Mouse (Mus musculus) midbrain, embryonic 10.5 days (tissue): ENCODE results near the gene Nol8. TPM values are rescaled to one million over a fixed set of nuclear protein-coding genes. Genes with fewer than 3 reads are reported as not detected.

Experiments used
- DNase-seq: peaks from one replicate; pipeline ENCODE4 v3.0.0-alpha.2; 2017; ENCODE audit warnings: low spot score
- H3K27ac ChIP-seq: fragments of 300-500 bp; sonication (generic); replicated peaks from 2 replicates; pipeline ENCODE4 v1.5.1; 2016; ENCODE audit warnings: mild to moderate bottlenecking
- H3K27me3 ChIP-seq: fragments of 300-500 bp; sonication (generic); 2 replicates; pipeline ENCODE4 v1.6.1; 2016; ENCODE audit warnings: low read depth, mild to moderate bottlenecking; ENCODE audit not compliant: poor library complexity, severe bottlenecking
- H3K36me3 ChIP-seq: fragments of 300-500 bp; sonication (generic); 2 replicates; pipeline ENCODE4 v1.6.1; 2016; ENCODE audit warnings: mild to moderate bottlenecking, moderate library complexity
- H3K4me1 ChIP-seq: fragments of 300-500 bp; sonication (generic); 2 replicates; pipeline ENCODE4 v1.6.1; 2016
- H3K4me3 ChIP-seq: fragments of 300-500 bp; sonication (generic); 2 replicates; pipeline ENCODE4 v1.5.1; 2016; ENCODE audit warnings: mild to moderate bottlenecking, moderate library complexity
- H3K9me3 ChIP-seq: fragments of 300-500 bp; sonication (generic); replicated peaks from 2 replicates; pipeline ENCODE4 v1.6.1; 2016; ENCODE audit warnings: mild to moderate bottlenecking
- WGBS: fragments of 180-500 bp; shearing (Covaris S2); methylation state at CpG from one replicate; pipeline ENCODE4 v1.1.7; 2016; 5-methylcytosine and 5-hydroxymethylcytosine counted together
- polyA plus RNA-seq: library from polyadenylated mRNA; unstranded; fragments of >200 nt; fragmentation: Nextera tagmentation; extraction: Ambion mirVana; gene quantifications from 2 replicates; pipeline ENCODE4 v1.2.1, GENCODE M21; 2016

The Nol8 gene
- 22.7 and 23.9 TPM in 2 replicates for polyA plus RNA-seq

DNA sequence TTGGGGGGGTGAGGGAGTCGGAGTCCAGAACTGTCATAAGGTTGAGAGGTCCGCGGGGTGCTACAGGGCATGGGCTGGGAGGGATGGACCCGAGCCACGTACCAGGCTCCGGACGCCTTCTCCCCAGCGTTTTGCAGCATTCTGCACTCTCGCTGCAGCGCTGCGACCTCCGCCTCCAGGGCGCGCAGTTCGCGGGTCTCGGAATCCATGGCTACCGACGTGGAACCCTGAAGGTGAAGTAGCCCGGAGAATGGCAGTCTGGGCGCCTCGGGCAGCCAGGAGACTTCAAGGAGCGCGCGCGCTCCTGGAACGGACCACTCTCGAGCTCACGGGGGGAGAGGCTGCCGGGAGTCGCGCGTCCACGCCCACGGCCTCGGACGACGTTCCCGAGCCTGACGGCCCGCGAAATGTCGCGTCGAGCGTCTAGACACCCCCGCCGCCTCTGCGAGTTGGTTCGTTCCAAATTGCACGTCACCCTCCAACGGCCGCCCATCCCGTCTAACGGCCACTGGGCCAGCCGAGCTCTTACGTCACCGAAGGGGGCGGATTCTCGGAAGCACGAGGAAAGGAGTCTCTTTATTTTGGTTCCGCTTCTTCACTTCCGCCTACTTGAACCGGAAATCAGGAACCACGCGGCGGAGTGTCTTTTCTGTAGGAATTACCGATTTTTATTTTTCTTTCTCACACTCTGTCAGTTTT, at the start of gene Nol8, which contains the start of gene Cenpp:
Nol8 (plus strand) TSS at position 598 of the 699 bp plus-strand sequence.
Cenpp (minus strand) TSS at position 305 of the 699 bp plus-strand sequence.
- under 1% methylated on average over 68 of the region's 68 CpGs for WGBS
- DNase-seq, result peak; percentile 99
- H3K9me3 ChIP-seq, result no peaks in the 10 kb centered on the region
- no peaks in the 10 kb centered on the region for H3K27me3 ChIP-seq
- peaks cover 20% of the 10 kb centered on the region for H3K4me1 ChIP-seq
- H3K27ac ChIP-seq, result peak within 1 kb of the TSS; percentile 85
- peaks cover 25% of the 10 kb centered on the region for H3K36me3 ChIP-seq
- H3K4me3 ChIP-seq, result peak within 1 kb of the TSS; percentile 85

DNA sequence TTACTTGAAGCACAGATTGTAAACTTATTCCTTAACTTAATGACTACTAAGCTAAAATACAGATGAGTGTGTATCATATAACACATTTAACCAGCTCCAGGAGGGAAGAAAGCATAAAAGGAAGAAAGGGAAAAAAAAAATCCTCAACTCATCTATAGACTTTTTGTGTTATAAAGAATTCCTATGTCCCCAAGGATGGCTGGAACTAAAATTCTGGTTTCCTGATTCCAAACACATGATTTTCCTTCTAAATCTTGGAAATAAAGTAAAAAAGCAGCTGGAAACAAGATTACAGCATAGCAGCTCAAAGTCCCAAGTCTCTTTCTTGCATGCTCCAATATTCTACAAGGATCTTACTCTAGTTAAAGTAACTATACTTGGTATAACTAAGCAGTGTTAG, 49.3 kb upstream of the Nol8 start:
- no peak overlapping the region for H3K4me3 ChIP-seq
- H3K4me1 ChIP-seq, result no peaks in the 10 kb centered on the region
- H3K9me3 ChIP-seq, result no peaks in the 10 kb centered on the region
- peaks cover 5% of the 10 kb centered on the region for H3K36me3 ChIP-seq
- no peak overlapping the region for H3K27ac ChIP-seq
- no peaks in the 10 kb centered on the region for H3K27me3 ChIP-seq
- no peak for DNase-seq

DNA sequence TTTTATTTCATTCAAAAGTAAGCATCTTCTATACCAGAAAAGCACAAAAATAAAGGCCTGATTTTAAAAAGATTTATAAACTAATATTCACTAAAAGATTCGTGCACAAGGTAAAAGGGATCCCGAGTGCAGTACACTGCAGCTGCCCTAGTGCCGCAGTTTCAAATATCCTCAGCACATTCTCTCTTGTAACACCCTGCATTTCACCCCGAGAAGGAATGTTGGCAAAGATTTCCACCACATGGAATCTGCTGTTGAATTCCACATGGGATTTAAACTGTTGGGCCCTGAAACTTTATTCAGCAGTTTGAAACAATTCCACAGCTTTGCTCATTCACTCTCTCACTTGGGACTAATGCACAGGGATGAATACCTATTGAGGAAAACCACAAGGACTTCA, 45.2 kb upstream of the Nol8 start, which contains the start of gene Ogn:
Ogn (plus strand) TSS at position 333 of the 400 bp plus-strand sequence.
- no peak within 1 kb of the TSS for H3K4me3 ChIP-seq
- H3K27ac ChIP-seq, result no peak within 1 kb of the TSS
- 83% methylated on average over 4 of the region's 4 CpGs for WGBS
- no peaks in the 10 kb centered on the region for H3K27me3 ChIP-seq
- DNase-seq, result no peak
- no peaks in the 10 kb centered on the region for H3K9me3 ChIP-seq
- no peaks in the 10 kb centered on the region for H3K36me3 ChIP-seq
- H3K4me1 ChIP-seq, result no peaks in the 10 kb centered on the region

DNA sequence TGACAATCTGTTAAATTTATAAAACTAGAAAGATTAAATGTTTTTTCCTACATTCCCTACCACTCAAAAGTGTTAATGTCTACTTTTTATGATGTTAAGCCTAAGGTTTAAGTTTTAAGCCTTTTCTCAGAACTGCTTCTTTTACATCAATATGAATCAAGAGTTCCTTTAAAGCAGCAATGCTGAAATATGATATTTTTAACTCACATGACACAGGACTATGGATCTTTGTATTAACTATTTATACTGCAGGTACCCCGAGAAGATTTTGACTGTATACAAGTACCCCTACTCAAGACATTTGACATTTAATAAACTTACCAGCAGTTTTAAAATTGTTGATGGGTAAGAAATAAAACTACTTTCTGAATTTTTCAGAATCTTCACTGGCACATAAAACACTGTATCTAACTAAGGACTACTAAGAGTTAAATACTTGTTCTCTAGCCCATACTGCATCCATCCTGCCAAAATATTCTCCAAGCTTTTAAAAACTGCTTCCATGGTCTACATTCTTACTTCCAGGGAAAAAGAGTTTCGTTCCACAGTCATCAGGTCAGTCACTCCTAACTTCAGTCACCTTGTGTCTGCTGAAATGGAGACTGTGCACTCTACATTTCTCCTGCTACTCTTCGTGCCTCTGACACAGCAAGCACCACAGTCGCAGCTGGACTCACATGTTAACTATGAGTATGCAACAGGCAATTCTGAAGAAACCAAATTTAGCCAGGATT, 44.1 kb upstream of the Nol8 start:
- Histone ChIP-seq H3K9me3 (no peaks in the 10 kb centered on the region), H3K36me3 (no peaks in the 10 kb centered on the region), H3K27me3 (no peaks in the 10 kb centered on the region), H3K4me1 (no peaks in the 10 kb centered on the region), H3K27ac (no peak overlapping the region), H3K4me3 (no peak overlapping the region)
- 89% methylated on average over 4 of the region's 4 CpGs for WGBS
- no peak for DNase-seq

DNA sequence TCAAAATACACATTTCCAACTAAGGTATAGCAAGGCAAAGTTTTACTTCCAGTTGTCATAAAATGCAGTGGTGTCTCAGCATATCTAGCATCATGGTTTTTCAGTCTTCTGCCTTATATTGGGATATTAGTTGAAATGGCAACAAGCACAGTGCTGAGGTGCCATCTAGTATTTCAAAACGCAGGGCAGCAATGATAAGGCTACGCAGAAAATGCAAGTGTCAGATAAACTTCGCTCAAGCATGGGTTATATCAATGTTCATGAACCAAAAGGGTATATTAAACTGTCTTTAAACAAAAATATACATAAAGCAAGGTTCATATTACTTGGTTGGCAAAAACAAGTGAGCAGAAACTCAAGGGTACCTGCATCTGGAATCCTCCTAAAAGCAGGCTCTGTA, 35.9 kb upstream of the Nol8 start:
- 94% methylated on average over 3 of the region's 3 CpGs for WGBS
- no peaks in the 10 kb centered on the region for H3K27me3 ChIP-seq
- no peaks in the 10 kb centered on the region for H3K36me3 ChIP-seq
- H3K4me1 ChIP-seq, result no peaks in the 10 kb centered on the region
- no peak overlapping the region for H3K4me3 ChIP-seq
- no peak overlapping the region for H3K27ac ChIP-seq
- H3K9me3 ChIP-seq, result no peaks in the 10 kb centered on the region
- DNase-seq, result no peak

DNA sequence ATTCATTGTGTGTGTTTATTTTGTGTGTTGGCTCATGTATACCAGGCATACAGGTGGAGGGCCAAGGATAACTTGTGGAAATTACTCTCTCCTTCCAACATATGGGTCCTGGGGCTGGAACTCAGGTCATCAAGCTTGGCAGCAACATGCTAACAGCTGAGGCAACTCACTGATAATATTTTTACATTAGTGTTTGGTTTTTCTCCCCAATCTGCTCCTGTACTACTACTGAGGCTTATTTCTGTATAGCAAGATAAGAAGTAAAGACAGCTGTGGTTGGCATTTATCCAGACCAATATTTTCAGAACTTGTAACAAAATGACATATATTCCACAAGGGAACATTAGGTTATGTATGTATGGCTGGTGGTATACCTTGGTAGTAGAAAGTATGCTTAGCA, 34.5 kb upstream of the Nol8 start:
- no peaks in the 10 kb centered on the region for H3K27me3 ChIP-seq
- no peak overlapping the region for H3K27ac ChIP-seq
- DNase-seq, result no peak
- no peak overlapping the region for H3K4me3 ChIP-seq
- no peaks in the 10 kb centered on the region for H3K9me3 ChIP-seq
- no peaks in the 10 kb centered on the region for H3K36me3 ChIP-seq
- no peaks in the 10 kb centered on the region for H3K4me1 ChIP-seq

DNA sequence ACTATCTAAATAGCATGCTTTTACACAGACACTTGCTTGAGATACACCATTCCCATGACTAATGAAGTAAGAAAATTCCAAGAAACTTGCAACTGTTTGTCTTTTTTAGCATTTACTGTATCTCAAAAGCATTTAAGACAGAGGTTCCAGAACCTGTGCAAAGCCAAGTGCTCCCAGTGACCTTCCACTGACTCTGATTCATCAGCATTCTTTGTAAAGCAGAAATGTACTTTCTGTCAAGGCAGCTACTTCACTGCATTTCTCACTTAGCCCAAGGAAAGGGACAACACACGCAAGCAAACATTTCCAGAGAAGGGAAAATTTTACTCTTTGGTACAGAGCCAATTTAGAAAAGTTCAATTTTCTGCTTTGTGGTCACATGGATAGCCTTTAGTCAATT, 29.7 kb upstream of the Nol8 start:
- no peak for DNase-seq
- 95% methylated on average over 1 of the region's 1 CpGs for WGBS
- Histone ChIP-seq H3K27ac (no peak overlapping the region), H3K9me3 (no peaks in the 10 kb centered on the region), H3K36me3 (no peaks in the 10 kb centered on the region), H3K4me1 (no peaks in the 10 kb centered on the region), H3K27me3 (no peaks in the 10 kb centered on the region), H3K4me3 (no peak overlapping the region)

DNA sequence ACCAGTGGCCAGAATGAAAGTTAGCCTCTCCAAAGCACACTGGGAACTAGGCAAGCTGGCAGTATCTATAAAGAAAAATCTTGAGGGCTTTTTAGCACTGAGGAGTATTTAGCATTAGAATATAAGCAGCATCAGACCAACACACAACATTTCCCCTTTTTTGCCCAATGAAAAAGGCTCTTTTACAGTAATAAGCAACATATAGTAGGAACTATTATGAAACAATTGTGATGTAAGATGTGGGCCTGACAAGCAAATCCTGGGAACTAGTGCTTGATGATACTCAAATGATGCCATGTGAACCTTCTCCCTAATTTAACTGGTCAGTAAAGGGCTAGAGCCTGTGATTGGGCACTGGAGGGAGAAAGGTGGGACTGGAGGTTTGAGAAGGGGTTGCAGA, 24.7 kb upstream of the Nol8 start:
- Histone ChIP-seq H3K9me3 (no peaks in the 10 kb centered on the region), H3K4me1 (no peaks in the 10 kb centered on the region), H3K4me3 (no peak overlapping the region), H3K36me3 (0 out of 2 replicates have a peak, but pooled peaks cover 4% of the 10 kb centered on the region), H3K27me3 (no peaks in the 10 kb centered on the region), H3K27ac (no peak overlapping the region)
- DNase-seq, result no peak

DNA sequence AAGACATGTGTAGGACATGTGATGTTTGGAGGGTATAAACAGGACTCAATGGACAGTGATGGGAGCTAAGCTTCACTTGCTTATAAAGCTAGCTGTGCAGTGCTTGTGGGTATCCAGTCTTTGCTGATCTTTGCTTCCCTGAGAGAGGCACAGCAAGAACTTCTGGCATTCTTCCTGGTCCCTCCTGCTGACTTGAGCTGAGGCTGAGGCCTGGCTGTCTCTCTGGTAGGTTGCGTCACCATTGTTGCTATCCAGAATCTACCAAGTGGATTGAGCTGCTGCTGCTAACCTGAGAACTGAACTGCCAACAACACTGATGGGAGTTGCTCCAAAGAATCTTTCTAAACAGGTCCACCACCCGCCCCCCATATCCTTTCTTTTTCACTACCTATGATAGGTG, 23.8 kb upstream of the Nol8 start:
- no peak overlapping the region for H3K27ac ChIP-seq
- H3K4me3 ChIP-seq, result no peak overlapping the region
- DNase-seq, result no peak
- 89% methylated on average over 2 of the region's 2 CpGs for WGBS
- no peaks in the 10 kb centered on the region for H3K4me1 ChIP-seq
- no peaks in the 10 kb centered on the region for H3K27me3 ChIP-seq
- H3K9me3 ChIP-seq, result no peaks in the 10 kb centered on the region
- 0 out of 2 replicates have a peak, but pooled peaks cover 4% of the 10 kb centered on the region for H3K36me3 ChIP-seq

DNA sequence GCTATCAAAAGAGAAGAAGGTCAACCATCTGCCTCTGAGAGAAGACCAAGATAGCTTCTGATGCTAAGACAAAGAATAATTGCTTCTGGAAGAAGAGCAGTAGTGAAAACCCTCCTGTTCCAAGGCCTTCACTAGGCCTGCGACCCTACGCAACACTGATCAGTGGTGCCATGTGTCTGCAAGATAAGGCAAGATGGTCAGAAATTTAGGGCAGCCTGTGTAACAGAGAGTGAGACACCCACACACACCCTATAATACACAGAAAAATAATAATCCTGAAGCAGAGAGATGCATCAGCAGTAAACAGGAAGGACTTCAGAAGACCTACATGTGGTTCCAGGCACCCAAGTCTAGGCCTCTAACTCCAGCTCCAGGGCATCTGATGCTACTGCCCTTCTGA, 12.9 kb upstream of the Nol8 start:
- 97% methylated on average over 2 of the region's 2 CpGs for WGBS
- no peak for DNase-seq
- Histone ChIP-seq H3K4me1 (no peaks in the 10 kb centered on the region), H3K9me3 (no peaks in the 10 kb centered on the region), H3K4me3 (no peak overlapping the region), H3K36me3 (peaks cover 19% of the 10 kb centered on the region), H3K27ac (no peak overlapping the region), H3K27me3 (no peaks in the 10 kb centered on the region)

DNA sequence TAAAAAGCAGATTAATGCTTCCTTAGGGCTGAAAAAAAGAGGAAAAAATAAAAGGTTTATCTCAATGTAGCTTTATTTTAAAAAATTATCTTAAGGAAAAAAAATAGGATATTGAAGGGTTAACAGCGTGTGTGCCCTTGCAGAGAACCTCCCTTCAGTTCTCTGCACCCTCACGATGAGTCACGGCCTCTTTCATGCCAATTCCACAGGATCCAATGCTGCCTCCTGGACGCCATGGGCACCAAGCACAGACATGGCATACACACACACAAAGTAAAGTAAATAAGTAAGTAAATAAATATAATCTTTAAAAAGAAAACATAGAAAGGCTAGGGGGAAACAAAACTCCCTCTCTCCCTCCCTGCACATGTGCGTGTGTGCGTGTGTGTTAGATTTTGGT, 10.2 kb upstream of the Nol8 start:
- Histone ChIP-seq H3K27me3 (no peaks in the 10 kb centered on the region), H3K4me1 (no peaks in the 10 kb centered on the region)
- WGBS, result 86% methylated on average over 6 of the region's 6 CpGs

DNA sequence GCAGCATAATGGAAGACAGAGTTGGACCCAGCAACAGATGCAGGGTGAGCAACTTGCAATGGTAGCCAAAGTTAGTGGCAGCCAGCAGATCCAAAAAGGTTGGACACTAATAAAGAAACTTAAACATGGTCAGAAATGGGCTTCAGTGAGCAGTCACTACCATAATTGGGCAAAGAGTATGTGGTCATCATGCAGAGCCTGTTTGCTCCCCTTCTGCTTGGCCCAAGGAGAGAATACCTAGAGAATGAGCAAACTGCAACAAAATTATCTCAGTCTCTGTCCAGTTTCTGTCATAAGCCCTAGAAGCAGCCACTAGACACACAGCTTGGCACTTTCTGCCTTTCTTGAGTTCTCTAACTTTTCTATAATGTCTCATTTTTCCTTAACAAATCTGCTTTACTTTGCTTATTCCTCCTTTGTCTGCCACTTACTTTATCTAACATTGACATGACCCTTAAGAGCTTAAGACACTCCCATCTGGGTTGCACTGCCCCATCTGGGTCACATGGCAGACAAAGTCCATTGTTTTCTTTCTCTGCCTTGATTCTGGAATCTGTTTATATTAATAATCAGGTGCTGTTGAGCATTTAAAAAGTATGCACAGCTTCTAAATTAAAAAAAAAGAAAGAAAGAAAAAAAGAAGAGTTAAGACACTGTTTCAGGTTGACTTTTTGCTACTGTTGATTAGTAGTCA, 9.1 kb upstream of the Nol8 start:
- Histone ChIP-seq H3K36me3 (peaks cover 12% of the 10 kb centered on the region; the same call in 1 of the 2 replicates), H3K4me3 (no peak overlapping the region), H3K27me3 (no peaks in the 10 kb centered on the region), H3K27ac (no peak overlapping the region), H3K9me3 (no peaks in the 10 kb centered on the region), H3K4me1 (no peaks in the 10 kb centered on the region)
- no peak for DNase-seq

More for the DNA sequence above, 10.2 kb upstream of the Nol8 start:
- H3K9me3 ChIP-seq, result no peaks in the 10 kb centered on the region
- peaks cover 12% of the 10 kb centered on the region; the same call in 1 of the 2 replicates for H3K36me3 ChIP-seq
- no peak overlapping the region for H3K4me3 ChIP-seq
- no peak overlapping the region for H3K27ac ChIP-seq
- DNase-seq, result no peak
